Mouse (Mus musculus): ENCODE measurements at regions not wholly inside any gene's neighbourhood (a gene's known extent, or its start where the extent isn't known, plus 50 kb on each side); places are given as distances from the start of the nearest gene placed in this dataset.
"Not testable (repeated sequence)": the region's sequence is repeated elsewhere in the genome, so short reads cannot be mapped to it uniquely, and the experiment has no call there.

GRCm38 (mm10) chr16:93323172-93323571 is 280.7 kb downstream of the Setd4 start:
- Histone ChIP-seq H3K36me3 (no peaks in the 10 kb centered on the region), H3K27me3 (replicated peaks) (peaks cover 4% of the 10 kb centered on the region; the same call in 1 of the 2 replicates), H3K4me2 (no peak overlapping the region), H3K4me3 (no peak overlapping the region), H3K4me1 (no peaks in the 10 kb centered on the region), H3K9ac (no peak overlapping the region), H3K9me3 (replicated peaks) (no peaks in the 10 kb centered on the region), H3K27ac (no peak overlapping the region)
- ATAC-seq = no peak
- 60% methylated on average over 5 of the region's 5 CpGs for WGBS (ENCODE audit: insufficient replicate concordance)

DNA sequence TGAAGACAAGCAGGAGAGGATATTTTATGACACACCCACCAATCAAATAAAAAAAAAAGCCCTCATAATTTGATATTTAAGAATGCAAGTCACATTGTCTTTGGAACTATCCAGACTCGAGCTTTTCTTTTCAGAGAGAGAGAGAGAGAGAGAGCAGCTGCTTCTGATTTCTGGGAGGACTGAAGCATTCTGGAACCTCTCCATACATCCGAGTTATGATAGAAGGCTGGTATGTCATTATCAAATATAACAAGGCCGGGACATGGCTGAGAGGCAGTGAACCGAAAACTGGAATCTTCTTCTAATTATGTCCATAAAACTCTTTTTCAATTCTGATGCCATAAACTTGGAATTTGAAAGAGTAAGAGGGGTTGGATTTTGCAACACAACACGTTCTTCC is 284.3 kb downstream of the Setd4 start:
- no peaks in the 10 kb centered on the region for H3K36me3 ChIP-seq
- no peak overlapping the region for H3K9ac ChIP-seq
- no peaks in the 10 kb centered on the region for H3K9me3 ChIP-seq (replicated peaks)
- 61% methylated on average over 5 of the region's 5 CpGs for WGBS (ENCODE audit: insufficient replicate concordance)
- no peak overlapping the region for H3K27ac ChIP-seq
- no peak overlapping the region for H3K4me3 ChIP-seq
- no peak overlapping the region for H3K4me2 ChIP-seq
- no peaks in the 10 kb centered on the region for H3K4me1 ChIP-seq
- ATAC-seq = no peak
- peaks cover 4% of the 10 kb centered on the region; the same call in 1 of the 2 replicates for H3K27me3 ChIP-seq (replicated peaks)

DNA sequence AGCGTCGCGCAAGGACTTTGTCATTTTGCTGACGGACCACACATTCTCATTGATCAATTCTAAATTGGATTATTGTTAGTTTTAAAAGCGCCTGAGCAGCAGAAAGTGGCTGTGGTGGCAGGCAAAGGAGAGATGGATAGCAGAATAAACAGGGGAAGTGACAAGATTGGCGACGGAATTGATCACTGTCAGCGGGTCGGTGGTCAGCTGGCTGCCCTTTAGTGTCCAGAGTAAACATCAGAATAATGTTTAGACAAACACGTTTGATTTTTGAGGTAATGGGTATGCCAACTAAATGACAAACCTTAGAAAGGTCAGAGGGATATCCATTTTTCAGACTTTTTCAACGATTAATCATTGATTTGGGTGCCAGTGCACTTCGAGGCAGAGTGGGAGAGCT is 292.2 kb downstream of the Setd4 start:
- no peak for ATAC-seq

GRCm38 (mm10) chr16:93308666-93309360 is 295.1 kb downstream of the Setd4 start:
- WGBS (ENCODE audit: insufficient replicate concordance) = 86% methylated on average over 2 of the region's 2 CpGs
- H3K4me3 ChIP-seq = no peak overlapping the region
- no peaks in the 10 kb centered on the region for H3K36me3 ChIP-seq
- H3K27ac ChIP-seq = no peak overlapping the region
- H3K4me2 ChIP-seq = no peak overlapping the region
- H3K27me3 ChIP-seq (replicated peaks) = peaks cover 12% of the 10 kb centered on the region; the same call in 1 of the 2 replicates
- H3K4me1 ChIP-seq = no peaks in the 10 kb centered on the region
- no peak overlapping the region for H3K9ac ChIP-seq
- H3K9me3 ChIP-seq (replicated peaks) = peaks cover 8% of the 10 kb centered on the region; the same call in 1 of the 2 replicates
- ATAC-seq = no peak

More for the DNA sequence above, 292.2 kb downstream of the Setd4 start:
- Histone ChIP-seq H3K4me1 (no peaks in the 10 kb centered on the region), H3K27ac (no peak overlapping the region), H3K4me2 (no peak overlapping the region), H3K9ac (no peak overlapping the region), H3K9me3 (replicated peaks) (peaks cover 8% of the 10 kb centered on the region; the same call in 1 of the 2 replicates), H3K4me3 (no peak overlapping the region), H3K36me3 (no peaks in the 10 kb centered on the region), H3K27me3 (replicated peaks) (peaks cover 16% of the 10 kb centered on the region; the same call in 1 of the 2 replicates)
- 66% methylated on average over 12 of the region's 12 CpGs for WGBS (ENCODE audit: insufficient replicate concordance)

GRCm38 (mm10) chr16:93306951-93307350 is 296.9 kb downstream of the Setd4 start:
- 80% methylated on average over 18 of the region's 18 CpGs for WGBS (ENCODE audit: insufficient replicate concordance)

GRCm38 (mm10) chr16:93306140-93306539 is 297.7 kb downstream of the Setd4 start:
- not testable (repeated sequence) for H3K27me3 ChIP-seq (replicated peaks); ATAC-seq; H3K36me3 ChIP-seq; H3K27ac ChIP-seq; H3K9ac ChIP-seq; H3K4me3 ChIP-seq; H3K4me2 ChIP-seq; H3K4me1 ChIP-seq; H3K9me3 ChIP-seq (replicated peaks)
- 63% methylated on average over 7 of the region's 7 CpGs for WGBS (ENCODE audit: insufficient replicate concordance)

More at GRCm38 (mm10) chr16:93306951-93307350, 296.9 kb downstream of the Setd4 start:
- Histone ChIP-seq H3K9me3 (replicated peaks) (peaks cover 8% of the 10 kb centered on the region; the same call in 1 of the 2 replicates), H3K4me1 (no peaks in the 10 kb centered on the region), H3K4me3 (no peak overlapping the region), H3K27ac (no peak overlapping the region), H3K36me3 (no peaks in the 10 kb centered on the region), H3K4me2 (no peak overlapping the region), H3K27me3 (replicated peaks) (0 out of 2 replicates have a peak, but pooled peaks cover under 1% of the 10 kb centered on the region), H3K9ac (no peak overlapping the region)
- ATAC-seq = no peak

DNA sequence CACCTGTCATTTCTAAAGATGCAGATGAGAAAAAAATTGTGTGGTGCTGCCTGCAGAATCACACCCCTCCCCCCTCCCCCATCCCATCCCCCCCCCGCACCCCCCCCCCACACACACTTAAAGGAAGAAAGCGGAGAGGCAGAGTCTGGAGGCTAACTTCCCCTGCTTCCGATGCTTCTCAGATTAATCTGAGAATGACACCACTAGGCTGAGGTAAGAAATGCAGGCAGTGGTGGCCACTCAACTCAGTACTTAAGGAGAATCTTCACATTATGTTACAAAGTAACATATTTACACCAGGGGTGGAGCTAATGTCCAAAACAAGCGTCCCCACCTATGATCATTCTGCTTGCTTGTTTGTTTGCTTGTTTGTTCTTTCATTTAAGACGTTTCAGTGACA is 309.4 kb downstream of the Setd4 start:
- H3K9ac ChIP-seq = no peak overlapping the region
- H3K36me3 ChIP-seq = no peaks in the 10 kb centered on the region
- H3K4me2 ChIP-seq = no peak overlapping the region
- H3K27me3 ChIP-seq (replicated peaks) = peaks cover 9% of the 10 kb centered on the region; the same call in 1 of the 2 replicates
- no peaks in the 10 kb centered on the region for H3K9me3 ChIP-seq (replicated peaks)
- WGBS (ENCODE audit: insufficient replicate concordance) = 17% methylated on average over 5 of the region's 5 CpGs
- no peak for ATAC-seq
- no peak overlapping the region for H3K27ac ChIP-seq
- no peaks in the 10 kb centered on the region for H3K4me1 ChIP-seq
- no peak overlapping the region for H3K4me3 ChIP-seq

- ATAC-seq = peak; percentile 32; the same call in 1 of the 2 replicates
- Histone ChIP-seq H3K36me3 (no peaks in the 10 kb centered on the region), H3K27ac (no peak overlapping the region), H3K4me1 (no peaks in the 10 kb centered on the region), H3K9me3 (replicated peaks) (no peaks in the 10 kb centered on the region), H3K27me3 (replicated peaks) (peaks cover 9% of the 10 kb centered on the region; the same call in 1 of the 2 replicates), H3K9ac (no peak overlapping the region), H3K4me2 (no peak overlapping the region), H3K4me3 (no peak overlapping the region)
- WGBS (ENCODE audit: insufficient replicate concordance) = 24% methylated on average over 13 of the region's 13 CpGs
Measured at GRCm38 (mm10) chr16:93292965-93293653, 310.8 kb downstream of the Setd4 start.

DNA sequence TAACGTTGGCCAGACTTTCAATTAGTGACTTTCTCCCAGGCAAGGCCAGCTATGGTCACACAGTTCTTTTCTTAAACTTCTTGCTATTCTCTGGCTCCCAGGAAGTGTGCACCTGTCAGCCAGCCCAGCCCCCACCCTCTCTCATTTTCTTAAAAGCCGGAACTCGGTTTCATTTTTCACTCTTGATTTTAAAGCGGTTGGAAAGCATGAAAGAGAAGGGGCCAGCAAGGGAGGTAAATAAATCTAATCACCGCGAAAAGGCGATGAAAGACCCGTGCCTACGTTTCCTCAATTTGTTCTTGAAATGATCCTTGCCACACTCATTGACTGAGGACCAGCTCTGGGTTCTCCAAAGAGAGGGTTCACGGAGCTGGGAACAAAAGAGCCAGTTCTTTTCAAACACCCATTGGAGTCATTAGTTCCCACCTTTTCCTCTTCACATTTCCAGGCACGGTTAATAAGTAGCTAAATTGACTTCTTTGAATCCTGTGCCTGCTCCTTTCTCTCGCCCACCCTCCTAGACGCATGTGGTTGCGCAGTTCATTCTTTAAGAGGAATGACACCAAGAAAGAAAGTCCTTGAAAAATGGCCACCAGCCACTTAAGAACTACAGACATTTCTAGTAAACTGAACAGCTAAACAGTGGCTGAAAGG is 311.6 kb downstream of the Setd4 start:
- Histone ChIP-seq H3K9ac (no peak overlapping the region), H3K36me3 (no peaks in the 10 kb centered on the region), H3K27me3 (replicated peaks) (peaks cover 9% of the 10 kb centered on the region; the same call in 1 of the 2 replicates), H3K4me1 (no peaks in the 10 kb centered on the region), H3K4me3 (no peak overlapping the region), H3K27ac (no peak overlapping the region), H3K9me3 (replicated peaks) (no peaks in the 10 kb centered on the region), H3K4me2 (no peak overlapping the region)
- no peak for ATAC-seq
- WGBS (ENCODE audit: insufficient replicate concordance) = 68% methylated on average over 14 of the region's 14 CpGs

DNA sequence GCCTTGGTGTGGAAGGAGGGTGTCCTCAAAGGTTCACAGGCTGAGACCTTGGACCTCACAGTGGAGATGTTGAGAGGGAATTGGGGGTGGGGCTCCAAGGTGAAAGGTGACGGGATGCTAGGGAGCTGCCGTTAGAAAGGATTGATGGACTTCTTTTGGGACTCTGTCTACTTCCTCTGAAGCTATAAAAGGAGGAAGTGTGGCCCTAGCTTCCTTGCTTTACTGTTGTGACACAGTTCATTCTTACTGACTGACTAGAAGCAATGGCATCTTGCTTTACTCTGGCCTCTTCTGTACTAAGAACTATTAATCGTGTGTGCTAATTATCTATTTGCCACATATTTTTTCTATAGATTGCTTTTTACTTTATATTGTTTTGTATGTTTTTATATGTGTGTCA is 315.8 kb downstream of the Setd4 start:
- Histone ChIP-seq H3K4me3 (no peak overlapping the region), H3K36me3 (no peaks in the 10 kb centered on the region), H3K27me3 (replicated peaks) (peaks cover 2% of the 10 kb centered on the region; the same call in 1 of the 2 replicates), H3K9ac (no peak overlapping the region), H3K9me3 (replicated peaks) (no peaks in the 10 kb centered on the region), H3K4me2 (no peak overlapping the region), H3K27ac (no peak overlapping the region), H3K4me1 (no peaks in the 10 kb centered on the region)
- WGBS (ENCODE audit: insufficient replicate concordance) = 34% methylated on average over 3 of the region's 3 CpGs
- no peak for ATAC-seq

DNA sequence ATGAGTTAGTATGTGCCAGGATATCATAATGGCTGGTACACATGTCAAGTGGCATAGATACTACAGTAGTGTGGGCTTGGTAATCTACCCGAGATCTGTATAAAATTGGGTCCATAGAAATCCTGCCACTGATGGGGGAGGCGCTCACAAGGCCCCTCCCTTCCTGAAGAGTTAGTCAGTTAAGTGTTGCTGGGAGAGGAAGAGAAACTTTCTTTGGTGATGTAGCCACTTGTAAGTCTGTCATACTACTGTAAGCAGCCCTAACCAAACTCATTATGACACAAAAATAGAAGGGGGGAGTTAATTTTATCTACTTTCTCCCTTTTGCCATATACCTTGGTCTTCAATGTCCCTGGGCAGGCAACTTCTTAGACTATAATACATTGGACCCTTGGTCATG is 316.3 kb downstream of the Setd4 start:
- H3K4me1 ChIP-seq = no peaks in the 10 kb centered on the region
- H3K4me3 ChIP-seq = no peak overlapping the region
- no peak overlapping the region for H3K9ac ChIP-seq
- H3K27me3 ChIP-seq (replicated peaks) = no peaks in the 10 kb centered on the region; the same call in 1 of the 2 replicates
- no peaks in the 10 kb centered on the region for H3K36me3 ChIP-seq
- ATAC-seq = no peak
- no peak overlapping the region for H3K27ac ChIP-seq
- WGBS (ENCODE audit: insufficient replicate concordance) = 59% methylated on average over 2 of the region's 2 CpGs
- no peaks in the 10 kb centered on the region for H3K9me3 ChIP-seq (replicated peaks)
- no peak overlapping the region for H3K4me2 ChIP-seq

DNA sequence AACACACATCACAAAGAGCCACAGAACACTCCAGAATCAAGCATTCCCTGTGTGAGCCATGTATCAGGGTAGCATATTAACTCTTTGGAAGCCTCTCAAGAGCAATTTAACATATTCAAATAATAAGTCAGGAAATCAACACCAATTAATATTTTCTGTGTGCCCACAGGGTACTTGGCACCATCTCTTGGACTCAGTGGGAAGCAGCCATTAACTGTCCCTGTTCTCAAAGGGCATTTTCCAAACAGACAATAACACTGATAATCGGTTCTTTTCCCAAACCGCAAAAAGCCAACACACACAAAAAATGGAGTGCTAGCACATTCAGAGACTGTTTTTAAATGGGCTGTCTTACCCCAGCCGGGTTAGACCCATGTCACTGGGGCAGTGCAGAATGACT is 317.0 kb downstream of the Setd4 start:
- H3K9me3 ChIP-seq (replicated peaks) = no peaks in the 10 kb centered on the region
- no peaks in the 10 kb centered on the region; the same call in 1 of the 2 replicates for H3K27me3 ChIP-seq (replicated peaks)
- no peak overlapping the region for H3K4me3 ChIP-seq
- H3K27ac ChIP-seq = no peak overlapping the region
- H3K4me2 ChIP-seq = no peak overlapping the region
- no peaks in the 10 kb centered on the region for H3K4me1 ChIP-seq
- 64% methylated on average over 3 of the region's 3 CpGs for WGBS (ENCODE audit: insufficient replicate concordance)
- no peak overlapping the region for H3K9ac ChIP-seq
- no peaks in the 10 kb centered on the region for H3K36me3 ChIP-seq
- no peak for ATAC-seq
